Mouse (Mus musculus): Measurements from ENCODE around the gene Shroom3. TPM values are rescaled to one million over a fixed set of nuclear protein-coding genes. Genes with fewer than 3 reads are reported as not detected.

Gene Shroom3
- polyA plus RNA-seq, 1 experiment from 2014 or later: 0.22 TPM

- Histone ChIP-seq H3K4me1 (replicated peaks) (no peaks in the 10 kb centered on the region), H3K9me3 (replicated peaks) (0 out of 2 replicates have a peak, but pooled peaks cover under 1% of the 10 kb centered on the region), H3K9ac (no peak overlapping the region), H3K36me3 (replicated peaks) (peaks cover 5% of the 10 kb centered on the region), H3K27ac (replicated peaks) (no peak overlapping the region), H3K4me2 (no peak overlapping the region), H3K27me3 (no peaks in the 10 kb centered on the region), H3K4me3 (replicated peaks) (no peak overlapping the region)
- WGBS (ENCODE audit: insufficient replicate concordance): 76% methylated on average over 8 of the region's 8 CpGs
- ATAC-seq (ENCODE audit: insufficient read depth): no peak
These were observed 252.6 kb downstream of the Shroom3 start for GRCm38 (mm10) chr5:92935883-92936282.

GRCm38 (mm10) chr5:92937701-92938100 is 254.5 kb downstream of the Shroom3 start:
- H3K9me3 ChIP-seq (replicated peaks): 0 out of 2 replicates have a peak, but pooled peaks cover 17% of the 10 kb centered on the region
- H3K27me3 ChIP-seq: no peaks in the 10 kb centered on the region
- H3K4me3 ChIP-seq (replicated peaks): no peak overlapping the region
- ATAC-seq (ENCODE audit: insufficient read depth): no peak
- no peak overlapping the region for H3K4me2 ChIP-seq
- 53% methylated on average over 4 of the region's 4 CpGs for WGBS (ENCODE audit: insufficient replicate concordance)
- no peak overlapping the region for H3K27ac ChIP-seq (replicated peaks)
- H3K4me1 ChIP-seq (replicated peaks): no peaks in the 10 kb centered on the region
- no peak overlapping the region for H3K9ac ChIP-seq
- peaks cover 24% of the 10 kb centered on the region for H3K36me3 ChIP-seq (replicated peaks)

GRCm38 (mm10) chr5:92939246-92939995 is 256.2 kb downstream of the Shroom3 start:
- no peak overlapping the region for H3K9ac ChIP-seq
- H3K4me2 ChIP-seq: no peak overlapping the region
- no peak overlapping the region for H3K4me3 ChIP-seq (replicated peaks)
- no peaks in the 10 kb centered on the region for H3K27me3 ChIP-seq
- WGBS (ENCODE audit: insufficient replicate concordance): 63% methylated on average over 15 of the region's 15 CpGs
- H3K36me3 ChIP-seq (replicated peaks): peaks cover 26% of the 10 kb centered on the region
- 0 out of 2 replicates have a peak, but pooled peaks cover 18% of the 10 kb centered on the region for H3K9me3 ChIP-seq (replicated peaks)
- H3K27ac ChIP-seq (replicated peaks): no peak overlapping the region
- no peak for ATAC-seq (ENCODE audit: insufficient read depth)
- H3K4me1 ChIP-seq (replicated peaks): no peaks in the 10 kb centered on the region

- Histone ChIP-seq H3K27ac (replicated peaks) (no peak overlapping the region), H3K9ac (no peak overlapping the region), H3K4me3 (replicated peaks) (no peak overlapping the region), H3K36me3 (replicated peaks) (peaks cover 26% of the 10 kb centered on the region), H3K4me1 (replicated peaks) (no peaks in the 10 kb centered on the region), H3K4me2 (no peak overlapping the region), H3K27me3 (no peaks in the 10 kb centered on the region), H3K9me3 (replicated peaks) (0 out of 2 replicates have a peak, but pooled peaks cover 18% of the 10 kb centered on the region)
- 85% methylated on average over 57 of the region's 57 CpGs for WGBS (ENCODE audit: insufficient replicate concordance)
- ATAC-seq (ENCODE audit: insufficient read depth): no peak
These were observed 258.9 kb downstream of the Shroom3 start for GRCm38 (mm10) chr5:92942166-92942565.

- 0 out of 2 replicates have a peak, but pooled peaks cover 18% of the 10 kb centered on the region for H3K9me3 ChIP-seq (replicated peaks)
- H3K27me3 ChIP-seq: no peaks in the 10 kb centered on the region
- H3K4me2 ChIP-seq: no peak overlapping the region
- peaks cover 26% of the 10 kb centered on the region for H3K36me3 ChIP-seq (replicated peaks)
- H3K27ac ChIP-seq (replicated peaks): no peak overlapping the region
- H3K4me3 ChIP-seq (replicated peaks): no peak overlapping the region
- no peak for ATAC-seq (ENCODE audit: insufficient read depth)
- no peaks in the 10 kb centered on the region for H3K4me1 ChIP-seq (replicated peaks)
- no peak overlapping the region for H3K9ac ChIP-seq
- 90% methylated on average over 47 of the region's 47 CpGs for WGBS (ENCODE audit: insufficient replicate concordance)
These were observed 259.3 kb downstream of the Shroom3 start for GRCm38 (mm10) chr5:92942577-92942976.

GRCm38 (mm10) chr5:92944867-92945266 is 261.6 kb downstream of the Shroom3 start:
- 37% methylated on average over 5 of the region's 5 CpGs for WGBS (ENCODE audit: insufficient replicate concordance)
- H3K27ac ChIP-seq (replicated peaks): no peak overlapping the region
- H3K9me3 ChIP-seq (replicated peaks): 0 out of 2 replicates have a peak, but pooled peaks cover 18% of the 10 kb centered on the region
- H3K4me2 ChIP-seq: no peak overlapping the region
- peaks cover 26% of the 10 kb centered on the region for H3K36me3 ChIP-seq (replicated peaks)
- no peaks in the 10 kb centered on the region for H3K27me3 ChIP-seq
- no peak for ATAC-seq (ENCODE audit: insufficient read depth)
- no peaks in the 10 kb centered on the region for H3K4me1 ChIP-seq (replicated peaks)
- H3K4me3 ChIP-seq (replicated peaks): no peak overlapping the region
- no peak overlapping the region for H3K9ac ChIP-seq

- no peak overlapping the region for H3K9ac ChIP-seq
- no peak overlapping the region for H3K4me3 ChIP-seq (replicated peaks)
- H3K4me2 ChIP-seq: no peak overlapping the region
- H3K4me1 ChIP-seq (replicated peaks): no peaks in the 10 kb centered on the region
- no peak overlapping the region for H3K27ac ChIP-seq (replicated peaks)
- no peaks in the 10 kb centered on the region for H3K9me3 ChIP-seq (replicated peaks)
- no peak for ATAC-seq (ENCODE audit: insufficient read depth)
- H3K27me3 ChIP-seq: no peaks in the 10 kb centered on the region
- WGBS (ENCODE audit: insufficient replicate concordance): 58% methylated on average over 14 of the region's 14 CpGs
- H3K36me3 ChIP-seq (replicated peaks): no peaks in the 10 kb centered on the region
These were observed 265.9 kb downstream of the Shroom3 start for GRCm38 (mm10) chr5:92948972-92949745.

GRCm38 (mm10) chr5:92950583-92950982 is 267.3 kb downstream of the Shroom3 start:
- Histone ChIP-seq H3K36me3 (replicated peaks) (no peaks in the 10 kb centered on the region), H3K4me3 (replicated peaks) (no peak overlapping the region), H3K9ac (no peak overlapping the region), H3K4me2 (no peak overlapping the region), H3K4me1 (replicated peaks) (no peaks in the 10 kb centered on the region), H3K9me3 (replicated peaks) (no peaks in the 10 kb centered on the region), H3K27me3 (no peaks in the 10 kb centered on the region), H3K27ac (replicated peaks) (no peak overlapping the region)
- WGBS (ENCODE audit: insufficient replicate concordance): 74% methylated on average over 14 of the region's 14 CpGs
- ATAC-seq (ENCODE audit: insufficient read depth): no peak

- H3K4me2 ChIP-seq: no peak overlapping the region
- no peaks in the 10 kb centered on the region for H3K4me1 ChIP-seq (replicated peaks)
- ATAC-seq (ENCODE audit: insufficient read depth): no peak
- H3K27ac ChIP-seq (replicated peaks): no peak overlapping the region
- WGBS (ENCODE audit: insufficient replicate concordance): 80% methylated on average over 14 of the region's 14 CpGs
- no peaks in the 10 kb centered on the region for H3K27me3 ChIP-seq
- no peaks in the 10 kb centered on the region for H3K9me3 ChIP-seq (replicated peaks)
- no peaks in the 10 kb centered on the region for H3K36me3 ChIP-seq (replicated peaks)
- no peak overlapping the region for H3K9ac ChIP-seq
- H3K4me3 ChIP-seq (replicated peaks): no peak overlapping the region
These were observed 267.8 kb downstream of the Shroom3 start for GRCm38 (mm10) chr5:92951079-92951478.

- Histone ChIP-seq H3K27ac (replicated peaks) (no peak overlapping the region), H3K9me3 (replicated peaks) (no peaks in the 10 kb centered on the region), H3K4me2 (no peak overlapping the region), H3K4me1 (replicated peaks) (no peaks in the 10 kb centered on the region), H3K4me3 (replicated peaks) (no peak overlapping the region), H3K9ac (no peak overlapping the region), H3K27me3 (no peaks in the 10 kb centered on the region), H3K36me3 (replicated peaks) (no peaks in the 10 kb centered on the region)
- ATAC-seq (ENCODE audit: insufficient read depth): no peak
- WGBS (ENCODE audit: insufficient replicate concordance): 65% methylated on average over 8 of the region's 8 CpGs
These were observed 270.6 kb downstream of the Shroom3 start for GRCm38 (mm10) chr5:92953865-92954264.

GRCm38 (mm10) chr5:92954323-92954722 is 271.1 kb downstream of the Shroom3 start:
- H3K27ac ChIP-seq (replicated peaks): no peak overlapping the region
- ATAC-seq (ENCODE audit: insufficient read depth): no peak
- no peak overlapping the region for H3K4me2 ChIP-seq
- H3K36me3 ChIP-seq (replicated peaks): no peaks in the 10 kb centered on the region
- H3K4me1 ChIP-seq (replicated peaks): no peaks in the 10 kb centered on the region
- H3K4me3 ChIP-seq (replicated peaks): no peak overlapping the region
- no peaks in the 10 kb centered on the region for H3K9me3 ChIP-seq (replicated peaks)
- WGBS (ENCODE audit: insufficient replicate concordance): 25% methylated on average over 10 of the region's 10 CpGs
- no peaks in the 10 kb centered on the region for H3K27me3 ChIP-seq
- no peak overlapping the region for H3K9ac ChIP-seq
